In genomic region chr15:97059071-97060041, GRCm38 (mm10) we compare ENCODE assay signal across 22 mouse cellular contexts. TPM values are rescaled to one million over a fixed set of nuclear protein-coding genes. Genes with fewer than 3 reads are reported as not detected.
DNase-seq lines count a peak whose midpoint lies in the region; ATAC-seq and TF ChIP-seq lines count a peak whose summit lies in the region.
"Had no signal": no experiment of that assay in that cellular context is flagged by ENCODE, and none has a peak within 500 bp of the region (broad histone marks: within the 10 kb centered on the region; RNA-seq: fewer than 3 reads in every experiment).

No protein-coding gene starts in this region.

- no peak for TF ChIP-seq EP300 in liver, postnatal 0 days (IDR thresholded peaks at IDR 0.05; ENCODE audit: low read depth)

- H3K4me3 ChIP-seq in heart, embryonic 10.5 days, result no peak overlapping the region
- H3K4me3 ChIP-seq in midbrain, embryonic 11.5 days (ENCODE audit: low read depth, low read length), result no peak overlapping the region
- H3K4me3 ChIP-seq in midbrain, embryonic 10.5 days, result no peak overlapping the region
- H3K4me3 ChIP-seq in liver, postnatal 0 days (ENCODE audit: low read depth, low read length), result no peak overlapping the region
- no peak overlapping the region for H3K4me3 ChIP-seq in kidney, embryonic 14.5 days (ENCODE audit: low read length)
- H3K4me3 ChIP-seq: heart, embryonic 15.5 days had no signal

- peaks cover 4% of the 10 kb centered on the region; the same call in 1 of the 2 replicates for H3K36me3 ChIP-seq in heart, embryonic 10.5 days
- no peaks in the 10 kb centered on the region for H3K36me3 ChIP-seq in midbrain, embryonic 11.5 days (ENCODE audit: control insufficient read depth, insufficient read depth, low read length)
- H3K36me3 ChIP-seq in midbrain, embryonic 10.5 days, result no peaks in the 10 kb centered on the region
- no peaks in the 10 kb centered on the region for H3K36me3 ChIP-seq in liver, postnatal 0 days (replicated peaks; ENCODE audit: insufficient read depth, low read length)
- no peaks in the 10 kb centered on the region for H3K36me3 ChIP-seq in kidney, embryonic 14.5 days (ENCODE audit: control insufficient read depth, insufficient read depth, low read length)
- H3K36me3 ChIP-seq: G1E; heart, embryonic 15.5 days had no signal

- ATAC-seq in midbrain, embryonic 11.5 days (ENCODE audit: low FRiP score), result no peak
- ATAC-seq in liver, postnatal 0 days, result peak; percentile 85
- no peak for ATAC-seq in kidney, embryonic 14.5 days (ENCODE audit: low FRiP score, low TSS enrichment)
- ATAC-seq: hindbrain, embryonic 16.5 days had no signal

- no peak overlapping the region for H3K9ac ChIP-seq in midbrain, embryonic 11.5 days (ENCODE audit: low read length)
- no peak overlapping the region for H3K9ac ChIP-seq in liver, postnatal 0 days (replicated peaks)
- H3K9ac ChIP-seq in kidney, embryonic 14.5 days (ENCODE audit: low read depth, low read length), result no peak overlapping the region
- H3K9ac ChIP-seq: heart, embryonic 15.5 days had no signal

- peaks cover 4% of the 10 kb centered on the region; the same call in 1 of the 2 replicates for H3K9me3 ChIP-seq in heart, embryonic 10.5 days
- peaks cover 8% of the 10 kb centered on the region for H3K9me3 ChIP-seq in midbrain, embryonic 11.5 days (ENCODE audit: control insufficient read depth, low read length)
- H3K9me3 ChIP-seq in midbrain, embryonic 10.5 days (replicated peaks), result peaks cover 15% of the 10 kb centered on the region
- peaks cover 6% of the 10 kb centered on the region for H3K9me3 ChIP-seq in liver, postnatal 0 days (ENCODE audit: low read length)
- H3K9me3 ChIP-seq in kidney, embryonic 14.5 days (ENCODE audit: control insufficient read depth, low read length), result peaks cover 11% of the 10 kb centered on the region; the same call in 1 of the 2 replicates
- H3K9me3 ChIP-seq: heart, embryonic 15.5 days had no signal

- WGBS in heart, embryonic 10.5 days, result 75% methylated on average over 24 of the region's 24 CpGs
- WGBS in midbrain, embryonic 11.5 days, result 89% methylated on average over 24 of the region's 24 CpGs
- 87% methylated on average over 24 of the region's 24 CpGs for WGBS in midbrain, embryonic 10.5 days
- WGBS in liver, postnatal 0 days (ENCODE audit: insufficient replicate concordance), result 71% methylated on average over 24 of the region's 24 CpGs
- WGBS in kidney, embryonic 14.5 days, result 71% methylated on average over 24 of the region's 24 CpGs

- peaks cover 11% of the 10 kb centered on the region for H3K4me1 ChIP-seq in heart, embryonic 10.5 days
- H3K4me1 ChIP-seq in midbrain, embryonic 11.5 days (ENCODE audit: control insufficient read depth, insufficient read depth, low read length), result no peaks in the 10 kb centered on the region
- H3K4me1 ChIP-seq in midbrain, embryonic 10.5 days, result peaks cover 11% of the 10 kb centered on the region; the same call in 1 of the 2 replicates
- H3K4me1 ChIP-seq in liver, postnatal 0 days (ENCODE audit: insufficient read depth), result peaks cover 10% of the 10 kb centered on the region
- H3K4me1 ChIP-seq in kidney, embryonic 14.5 days (ENCODE audit: control insufficient read depth, insufficient read depth, low read length), result no peaks in the 10 kb centered on the region

- H3K27me3 ChIP-seq in heart, embryonic 10.5 days (ENCODE audit: insufficient read depth, poor library complexity, severe bottlenecking), result no peaks in the 10 kb centered on the region
- H3K27me3 ChIP-seq in midbrain, embryonic 11.5 days (ENCODE audit: control insufficient read depth, insufficient read depth, low read length), result 0 out of 2 replicates have a peak, but pooled peaks cover 2% of the 10 kb centered on the region
- H3K27me3 ChIP-seq in midbrain, embryonic 10.5 days (ENCODE audit: low read depth, poor library complexity, severe bottlenecking), result no peaks in the 10 kb centered on the region
- H3K27me3 ChIP-seq in liver, postnatal 0 days (ENCODE audit: insufficient read depth, low read length), result 0 out of 2 replicates have a peak, but pooled peaks cover 5% of the 10 kb centered on the region
- no peaks in the 10 kb centered on the region for H3K27me3 ChIP-seq in kidney, embryonic 14.5 days (ENCODE audit: control insufficient read depth, insufficient read depth, low read length)
- H3K27me3 ChIP-seq: heart, embryonic 15.5 days had no signal

- TF ChIP-seq CTCF in liver, postnatal 0 days (IDR thresholded peaks at IDR 0.05; ENCODE audit: low read depth), result no peak

- no peak overlapping the region for H3K4me2 ChIP-seq in midbrain, embryonic 11.5 days
- no peak overlapping the region for H3K4me2 ChIP-seq in liver, postnatal 0 days (ENCODE audit: low read depth, low read length)
- no peak overlapping the region for H3K4me2 ChIP-seq in kidney, embryonic 14.5 days (replicated peaks; ENCODE audit: low read depth, low read length)
- H3K4me2 ChIP-seq: heart, embryonic 15.5 days had no signal

- H3K27ac ChIP-seq in heart, embryonic 10.5 days, result peak overlapping the region; percentile 57
- H3K27ac ChIP-seq in midbrain, embryonic 11.5 days (ENCODE audit: low read depth, low read length), result no peak overlapping the region
- no peak overlapping the region for H3K27ac ChIP-seq in midbrain, embryonic 10.5 days (replicated peaks)
- H3K27ac ChIP-seq in liver, postnatal 0 days (ENCODE audit: low read depth), result peak overlapping the region; percentile 85
- H3K27ac ChIP-seq in kidney, embryonic 14.5 days (ENCODE audit: low read depth, low read length), result no peak overlapping the region
- H3K27ac ChIP-seq: heart, embryonic 15.5 days had no signal

- DNase-seq in heart, embryonic 10.5 days (ENCODE audit: low spot score), result no peak
- no peak for DNase-seq in heart, adult 8-10 months (ENCODE audit: low spot score)
- DNase-seq in midbrain, embryonic 11.5 days (ENCODE audit: low spot score, missing footprints), result peak; percentile 73
- DNase-seq in midbrain, embryonic 10.5 days (ENCODE audit: low spot score), result no peak
- peak; percentile 90 for DNase-seq in ZHBTc4 (ENCODE audit: low read depth, low spot score)
- DNase-seq in liver, postnatal 0 days, result peak; percentile 30
- DNase-seq in spleen, postnatal 10 days (ENCODE audit: low spot score in 2 of 2), result no peak
- DNase-seq: cerebellum, adult 9-10 months; kidney, adult 2 months; kidney, postnatal 25 days; layer of hippocampus, adult 9-11 months; lung, adult 18-20 months; lung, postnatal 36 days; right cerebral cortex, postnatal 25 days had no signal

RNA-seq across cellular contexts. Expression of gene Slc38a4, which starts 3.6 kb away (rescaled TPM):
- 148 and 160 TPM in 2 replicates for polyA plus RNA-seq in heart, embryonic 10.5 days (2016; fragmentation: Nextera tagmentation; extraction: Ambion mirVana)
- total RNA-seq in heart, adult 8-10 months (2022), result 1 to 10 TPM; 3.0 to 5.3 (median 3.7) TPM
- polyA plus RNA-seq in midbrain, embryonic 11.5 days (2014; fragmentation: Nextera tagmentation; extraction: Ambion mirVana), result 20.9 and 25.3 TPM in 2 replicates
- polyA plus RNA-seq in midbrain, embryonic 10.5 days (2016; fragmentation: Nextera tagmentation; extraction: Ambion mirVana), result 24.4 and 27.3 TPM in 2 replicates
- polyA plus RNA-seq in liver, postnatal 0 days (2015; fragmentation: Nextera tagmentation; extraction: Ambion mirVana), result 295 and 302 TPM in 2 replicates
- 74.4 and 88.4 TPM in 2 replicates for polyA plus RNA-seq in kidney, embryonic 14.5 days (2014; fragmentation: Nextera tagmentation; extraction: Ambion mirVana)
- total RNA-seq: common myeloid progenitor, adult 5-6 weeks; hematopoietic stem cell, adult 5-6 weeks; megakaryocyte-erythroid progenitor cell, adult 5-6 weeks; neutrophil, adult 5-6 weeks had no signal
- polyA plus RNA-seq: G1E had no signal

Comparison
In these comparisons a context has a peak if more than half of its experiments do, and no peak if none do; other contexts are left out.
1. DNase-seq: peak in midbrain, embryonic 11.5 days (single experiment), ZHBTc4 (single experiment) and liver, postnatal 0 days (single experiment); none in heart, embryonic 10.5 days (single experiment), heart, adult 8-10 months (single experiment), midbrain, embryonic 10.5 days (single experiment) and spleen, postnatal 10 days (0 of 2).
2. H3K27ac ChIP-seq: peak in heart, embryonic 10.5 days (single experiment) and liver, postnatal 0 days (single experiment); none in midbrain, embryonic 11.5 days (single experiment), midbrain, embryonic 10.5 days (single experiment) and kidney, embryonic 14.5 days (single experiment).